Mouse (Mus musculus) left cerebral cortex, postnatal 25 days (tissue): Measurements from ENCODE around the gene Dao. TPM values are rescaled to one million over a fixed set of nuclear protein-coding genes. Genes with fewer than 3 reads are reported as not detected.

Experiments
- DNase-seq, 2 experiments: peaks; one replicate each; pipeline ENCODE4 v3.0.0; 2022; ENCODE audit warnings: low spot score in 2 of 2, mixed read lengths in 1 of 2
- intact Hi-C: fragments of 180-260 bp; cut with DNase I; formaldehyde crosslinking; loops from one replicate; pipeline ENCODE4 v1.15.1; 2025
- total RNA-seq, 2 experiments: library from RNA; stranded (reverse); gene quantifications; 2 replicates each; pipeline ENCODE4 v1.2.3; 2021

The Dao gene
- total RNA-seq, 2 experiments from 2014 or later, result not detected

DNA sequence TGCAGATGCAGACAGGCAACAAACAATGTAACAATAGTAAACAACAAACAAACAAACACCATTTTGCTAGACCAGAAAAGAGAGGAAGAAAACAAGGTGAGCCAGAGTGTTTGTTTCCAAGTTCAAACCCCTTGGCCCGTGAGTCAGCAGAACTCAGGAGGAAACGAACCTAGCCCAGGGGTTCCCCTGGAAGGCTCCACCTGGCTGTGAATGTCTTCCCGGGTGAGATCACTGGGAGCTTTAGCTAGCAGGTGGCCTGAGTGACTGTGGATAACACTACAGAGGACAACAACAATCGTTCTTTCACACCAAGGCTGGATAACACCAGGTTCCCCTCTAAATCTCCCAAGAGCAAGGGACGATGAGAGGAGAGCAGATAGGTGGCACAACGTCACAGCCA, 22.3 kb upstream of the Dao start:
- DNase-seq, result no peak
- intact Hi-C loops, result no loop called here

DNA sequence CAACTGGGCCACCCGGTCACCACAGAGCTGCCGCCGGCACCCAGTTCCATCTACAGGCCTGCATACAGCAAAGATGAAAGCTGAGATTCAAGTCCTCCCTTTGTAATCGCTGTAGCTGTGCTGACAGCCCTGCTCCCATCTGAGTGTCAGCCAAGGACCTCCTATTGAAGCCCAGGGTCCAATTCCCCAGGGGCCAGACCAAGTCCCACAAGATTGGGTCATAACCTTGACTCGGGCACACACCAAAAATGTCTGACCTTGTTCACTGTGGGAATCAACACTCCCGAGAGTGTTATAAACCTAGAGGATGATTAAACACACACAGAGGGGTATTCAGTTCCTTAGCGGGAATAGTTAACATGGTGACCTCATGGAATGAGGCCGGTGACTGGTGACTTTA, 21.7 kb upstream of the Dao start:
- no peak for DNase-seq
- intact Hi-C loops, result no loop called here

DNA sequence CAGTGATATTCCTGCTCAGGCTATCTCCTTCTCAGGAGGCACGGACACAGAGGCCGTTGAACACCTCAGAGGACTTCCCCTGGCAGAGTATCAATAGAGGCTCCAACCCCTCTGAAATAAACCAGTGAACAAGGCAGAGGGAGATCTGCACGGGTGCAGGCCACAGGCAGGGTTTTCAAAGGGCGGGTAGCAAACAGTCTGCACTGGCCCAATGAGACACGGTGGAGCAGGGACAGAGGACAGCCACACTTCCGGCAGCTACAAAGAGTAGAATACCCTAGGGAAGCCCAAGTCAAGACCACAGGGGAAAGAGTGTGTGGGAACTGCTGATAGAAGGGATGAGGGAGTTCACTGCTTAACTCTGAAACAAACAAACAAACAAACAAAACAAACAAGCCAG, 20.0 kb upstream of the Dao start:
- intact Hi-C loops, result no loop called here
- DNase-seq, result no peak

DNA sequence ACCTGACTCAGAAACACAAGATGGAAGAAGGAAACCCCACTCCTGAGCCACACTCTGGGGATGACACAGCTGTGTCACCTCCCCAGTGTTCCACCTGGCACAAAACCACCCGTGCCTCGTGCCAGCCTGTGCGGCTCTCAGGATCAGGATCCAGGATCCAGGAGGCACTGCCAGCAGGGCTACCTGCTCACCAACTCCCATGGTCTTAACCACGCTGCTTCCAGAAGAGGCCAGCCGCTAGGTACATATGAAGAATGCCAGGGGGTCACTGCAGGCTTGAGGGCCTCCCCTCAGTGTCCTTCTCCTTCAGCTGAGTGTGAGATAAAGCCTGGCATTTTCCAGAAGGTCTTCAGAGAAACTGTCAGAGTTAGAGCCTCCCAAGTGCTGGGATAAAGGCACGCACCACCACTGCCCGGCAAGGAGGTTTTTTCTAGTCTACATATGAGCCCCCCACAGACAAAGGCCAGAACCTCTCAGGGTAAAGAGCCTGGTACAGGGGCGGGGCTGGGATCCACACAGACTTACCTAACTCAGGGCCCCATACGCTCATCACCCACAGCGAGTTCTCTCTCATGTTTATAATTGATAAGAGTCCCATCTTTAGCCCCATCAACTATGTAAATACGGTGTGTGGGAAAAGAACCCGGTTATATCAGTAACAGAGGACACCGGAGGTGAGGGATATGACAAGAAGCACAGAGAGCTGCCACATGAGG, 19.3 kb upstream of the Dao start:
- intact Hi-C loops, result no loop called here
- no peak for DNase-seq

GRCm38 (mm10) chr5:113985737-113986136, 17.8 kb upstream of the Dao start:
- intact Hi-C loops, result no loop called here
- no peak for DNase-seq

DNA sequence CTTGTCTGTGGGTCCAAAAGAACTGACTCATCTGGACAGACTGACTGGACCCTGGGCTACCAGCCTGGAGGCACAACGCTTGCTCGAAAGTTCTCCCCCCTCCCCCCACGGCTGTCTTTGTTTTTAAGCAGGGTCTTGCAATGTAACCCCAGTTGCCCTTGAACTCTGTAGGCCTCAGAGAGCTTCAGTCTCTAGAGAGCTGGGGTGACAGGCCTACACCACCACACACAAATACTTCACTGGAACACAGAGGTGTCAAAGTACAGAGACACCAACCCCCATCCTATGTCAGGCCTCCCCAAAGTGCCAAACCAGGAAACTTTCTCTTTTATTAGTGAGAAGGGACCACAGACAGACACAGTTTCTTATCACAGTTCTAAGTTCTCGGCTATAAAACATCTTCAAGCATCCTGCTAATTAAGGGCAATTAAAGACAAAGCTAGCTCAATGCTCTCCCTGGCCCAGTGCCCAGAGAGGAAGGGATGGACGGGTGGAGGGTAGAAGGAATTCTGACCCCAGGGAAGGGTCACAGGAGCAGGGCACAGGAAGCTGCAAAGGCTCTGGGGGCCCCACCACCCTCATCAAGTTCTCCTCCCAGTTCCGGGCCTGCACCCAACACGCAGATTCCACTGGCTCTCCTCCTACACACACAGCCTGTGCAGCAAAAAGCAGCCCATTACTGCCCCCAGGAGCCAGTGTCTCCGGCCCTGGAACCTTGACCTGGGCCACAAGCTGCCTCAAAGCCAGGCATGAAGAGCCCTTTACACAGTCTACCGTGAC, 17.1 kb upstream of the Dao start:
- DNase-seq, result no peak
- intact Hi-C loops, result no loop called here

- peak in 1 of 2 experiments; percentile 21 for DNase-seq
- intact Hi-C loops, result loop anchor here (5.0 kb wide), 1 partner anchor 103 kb away; the partner anchor contains the start of gene Svop
Measured at GRCm38 (mm10) chr5:113989437-113990024, 14.0 kb upstream of the Dao start.

DNA sequence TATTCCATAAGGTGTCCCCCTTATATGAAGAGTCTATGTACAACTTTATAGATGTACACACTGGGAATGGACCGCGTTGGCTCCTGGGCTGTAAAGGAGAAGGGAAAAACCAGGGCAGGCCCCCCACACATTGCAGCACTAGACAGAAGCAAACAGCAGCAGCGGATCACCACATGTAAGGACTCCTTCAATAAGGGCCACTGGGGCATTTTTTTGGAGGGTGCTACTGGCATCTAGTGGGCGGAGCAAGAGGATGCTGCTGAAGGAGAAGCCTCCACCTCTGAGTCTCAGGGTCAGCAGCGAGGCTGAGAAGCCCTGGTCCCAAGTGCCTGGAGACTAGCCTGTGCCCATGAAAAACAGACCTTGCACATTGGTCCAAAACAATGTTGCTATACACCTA, 12.9 kb upstream of the Dao start:
- intact Hi-C loops, result loop anchor here (5.0 kb wide), 1 partner anchor 102 kb away; the partner anchor contains the start of gene Svop

GRCm38 (mm10) chr5:113991141-113991540, 12.4 kb upstream of the Dao start:
- intact Hi-C loops, result loop anchor here (5.0 kb wide), 1 partner anchor 101 kb away; the partner anchor contains the start of gene Svop
- DNase-seq, result no peak

More for the DNA sequence above, 12.9 kb upstream of the Dao start:
- no peak for DNase-seq

- DNase-seq, result peak in 1 of 2 experiments; percentile 21
- intact Hi-C loops, result loop anchor here (5.0 kb wide), 1 partner anchor 100 kb away; the partner anchor contains the start of gene Svop
Measured at GRCm38 (mm10) chr5:113992339-113992831, 11.1 kb upstream of the Dao start.

DNA sequence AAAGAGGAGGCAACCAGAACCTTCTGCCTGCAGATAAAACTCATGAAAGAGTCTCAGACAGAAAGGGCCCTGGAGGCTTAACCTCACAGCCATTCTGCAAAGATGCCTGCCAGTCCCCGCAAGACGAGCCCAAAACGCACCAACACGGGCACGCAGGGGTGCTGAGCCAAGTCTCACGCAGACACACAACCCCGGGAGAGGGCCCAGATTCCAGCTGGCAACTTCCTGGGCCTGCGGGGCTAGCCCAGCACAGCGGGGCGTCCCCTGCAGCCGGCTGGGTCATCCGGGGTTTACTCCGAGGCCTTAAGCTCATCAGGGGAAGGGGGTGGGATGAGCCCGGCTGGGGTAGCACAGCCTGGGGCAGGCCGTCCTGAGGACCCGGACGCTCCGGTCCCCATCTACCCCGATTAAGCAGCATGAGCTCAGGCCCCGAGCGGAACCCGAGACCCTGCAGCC, 10.4 kb upstream of the Dao start:
- DNase-seq, result peak in 1 of 2 experiments; percentile 44
- intact Hi-C loops, result loop anchor here (5.0 kb wide), 1 partner anchor 99 kb away; the partner anchor contains the start of gene Svop

DNA sequence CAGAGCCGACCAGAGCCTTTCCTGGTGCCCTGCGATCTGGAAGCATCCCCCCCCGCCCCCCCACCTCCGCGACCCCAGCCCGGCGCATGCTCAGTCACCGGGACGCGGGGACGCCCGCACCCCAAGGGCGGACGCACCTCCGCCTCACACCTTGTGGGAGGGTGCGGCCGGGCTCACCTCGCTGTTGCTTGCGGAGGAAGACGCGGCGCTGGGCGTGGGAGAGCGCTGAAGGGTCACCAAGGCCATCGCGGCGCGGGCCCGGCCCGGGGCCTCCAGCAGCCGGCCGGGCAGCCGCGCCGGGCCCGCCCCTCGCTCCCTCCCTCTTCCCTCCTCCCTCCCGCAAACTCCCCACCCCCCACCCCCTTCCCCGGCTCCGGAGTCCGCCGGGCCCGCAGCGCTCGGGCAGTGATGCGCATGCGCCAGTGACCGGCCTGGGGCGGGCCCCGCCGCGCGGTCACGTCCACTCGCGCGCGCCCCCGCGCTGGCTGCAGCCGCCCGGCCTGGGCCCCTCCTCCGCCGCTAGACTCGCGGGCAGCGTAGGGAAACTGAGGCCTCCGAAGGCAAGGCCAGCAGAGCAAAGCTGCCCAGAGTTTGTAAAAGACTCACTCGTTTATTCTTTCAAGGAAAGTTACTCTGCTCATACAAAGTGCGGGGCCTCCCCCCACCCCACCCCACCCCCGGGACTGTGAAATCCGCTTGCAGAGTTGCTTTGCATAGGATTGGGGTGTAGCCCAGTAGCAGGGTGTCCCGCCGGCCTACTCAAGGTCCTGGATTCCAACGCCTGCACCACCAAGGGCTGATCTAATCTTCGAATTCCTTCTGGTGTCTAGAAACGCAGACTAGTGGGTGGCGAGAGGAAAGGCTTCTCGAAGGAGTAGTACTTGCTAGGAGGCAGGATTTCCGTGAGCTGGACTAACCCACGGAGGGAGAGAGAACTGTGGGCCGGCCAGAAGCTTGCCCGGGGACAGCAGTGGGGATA, 9.7 kb upstream of the Dao start, which contains the start of gene Ssh1:
TSS of gene Ssh1 (minus strand) at position 408 of the 979 bp plus-strand sequence.
- intact Hi-C loops, result loop anchor here (5.0 kb wide), 1 partner anchor 99 kb away; the partner anchor contains the start of gene Svop

DNA sequence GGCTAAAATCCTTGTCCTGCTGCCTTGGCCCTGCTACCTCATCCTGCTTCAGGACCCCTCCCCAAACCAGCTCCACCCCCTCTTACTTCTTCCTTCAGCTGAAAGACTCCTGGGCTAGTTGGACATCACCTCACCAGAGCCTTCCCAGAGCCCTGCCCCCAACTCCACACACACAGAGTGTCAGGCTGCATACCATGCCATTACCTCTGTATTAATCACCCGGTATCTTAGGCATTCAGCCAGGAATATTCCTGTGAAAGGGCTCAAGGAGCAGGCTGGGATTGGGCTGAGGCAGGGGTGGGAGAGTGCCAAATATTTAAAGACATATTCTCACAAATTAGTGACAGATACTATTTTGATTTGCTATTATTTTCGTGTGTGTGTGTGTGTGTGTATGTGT, 7.0 kb upstream of the Dao start:
- DNase-seq, result no peak
- intact Hi-C loops, result no loop called here

More for the DNA sequence above, 9.7 kb upstream of the Dao start, which contains the start of gene Ssh1:
- peak; percentile 83 to 88 for DNase-seq

DNA sequence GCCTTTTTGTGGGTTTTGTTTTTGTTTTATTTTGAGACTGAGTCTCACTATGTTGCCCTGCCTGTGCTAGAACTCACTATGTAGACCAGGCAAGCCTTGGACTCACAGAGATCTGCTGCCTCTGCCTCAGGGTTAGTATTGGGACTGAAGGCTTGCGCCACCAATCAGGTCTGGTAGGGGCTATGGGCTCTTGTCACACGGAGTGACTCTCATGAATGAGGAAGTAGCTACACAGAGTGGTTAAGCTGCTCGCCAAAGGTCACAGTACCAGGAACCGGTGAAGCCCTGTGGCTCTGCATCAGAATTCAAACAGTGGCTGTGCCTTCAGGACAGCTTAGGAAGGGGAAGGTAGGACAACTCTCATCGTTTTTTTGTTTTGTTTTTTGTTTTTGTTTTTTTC, 4.1 kb upstream of the Dao start:
- intact Hi-C loops, result no loop called here
- no peak for DNase-seq

- DNase-seq, result no peak
- intact Hi-C loops, result no loop called here
Measured at GRCm38 (mm10) chr5:114004573-114004972, 1.1 kb downstream of the Dao start.

DNA sequence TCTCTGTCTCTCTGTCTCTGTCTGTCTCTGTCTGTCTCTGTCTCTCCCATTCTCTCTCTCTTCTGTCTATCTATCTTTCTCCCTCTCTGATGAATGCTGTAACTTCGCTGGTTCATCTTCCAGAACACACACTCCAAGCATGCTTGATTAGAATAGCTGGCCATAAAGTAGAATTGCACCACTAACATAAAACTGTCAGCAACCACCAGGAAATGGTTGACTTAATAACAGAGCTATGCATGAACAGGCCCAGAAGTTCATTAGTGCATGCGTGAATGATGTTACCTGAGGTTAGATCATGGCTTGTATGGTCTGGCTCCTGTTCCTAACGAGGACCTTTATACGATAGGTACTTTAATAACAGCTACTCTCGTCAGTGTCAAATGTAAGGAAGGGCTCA, 1.6 kb downstream of the Dao start:
- no peak for DNase-seq
- intact Hi-C loops, result no loop called here

GRCm38 (mm10) chr5:114006974-114007373, 3.5 kb downstream of the Dao start:
- no peak for DNase-seq
- intact Hi-C loops, result no loop called here

GRCm38 (mm10) chr5:114007753-114008453, 4.4 kb downstream of the Dao start:
- intact Hi-C loops, result no loop called here
- DNase-seq, result no peak
